Mouse (Mus musculus) liver, embryonic 15.5 days (tissue): ENCODE data around the gene S100a1. TPM values are rescaled to one million over a fixed set of nuclear protein-coding genes. Genes with fewer than 3 reads are reported as not detected.

Source experiments
- ATAC-seq: fragments of 200-750 bp; cut with Nextera tagmentation; 2 replicates; pipeline ENCODE4 v1.8.0; 2017; ENCODE audit warnings: moderate number of reproducible peaks, mild to moderate bottlenecking, moderate library complexity; ENCODE audit not compliant: insufficient read depth
- H3K27ac ChIP-seq: fragments of 300-500 bp; sonication (generic); replicated peaks from 2 replicates; pipeline ENCODE4 v1.5.1; 2015; ENCODE audit warnings: mild to moderate bottlenecking, inconsistent platforms
- H3K27me3 ChIP-seq: fragments of 300-500 bp; sonication (generic); 2 replicates; pipeline ENCODE4 v1.6.1; 2015; ENCODE audit warnings: mild to moderate bottlenecking, inconsistent platforms
- H3K36me3 ChIP-seq: fragments of 300-500 bp; sonication (generic); replicated peaks from 2 replicates; pipeline ENCODE4 v1.6.1; 2015; ENCODE audit warnings: moderate library complexity, mild to moderate bottlenecking, inconsistent platforms
- H3K4me1 ChIP-seq: fragments of 300-500 bp; sonication (generic); replicated peaks from 2 replicates; pipeline ENCODE4 v1.6.1; 2015; ENCODE audit warnings: inconsistent platforms
- H3K4me2 ChIP-seq: fragments of 300-500 bp; sonication (generic); 2 replicates; pipeline ENCODE4 v1.6.1; 2015; ENCODE audit warnings: moderate library complexity, mild to moderate bottlenecking, inconsistent platforms
- H3K4me3 ChIP-seq: fragments of 300-500 bp; sonication (generic); replicated peaks from 2 replicates; pipeline ENCODE4 v1.5.1; 2015; ENCODE audit warnings: mild to moderate bottlenecking, inconsistent platforms
- H3K9ac ChIP-seq: fragments of 300-500 bp; sonication (generic); 2 replicates; pipeline ENCODE4 v1.6.1; 2015; ENCODE audit warnings: moderate library complexity, mild to moderate bottlenecking, inconsistent platforms
- H3K9me3 ChIP-seq: fragments of 300-500 bp; sonication (generic); replicated peaks from 2 replicates; pipeline ENCODE4 v1.6.1; 2016; ENCODE audit warnings: inconsistent platforms
- WGBS: fragments of 180-500 bp; shearing (Covaris S2); methylation state at CpG from one replicate; pipeline ENCODE4 v1.1.7; 2015; ENCODE audit warnings: mixed read lengths; ENCODE audit not compliant: insufficient replicate concordance; 5-methylcytosine and 5-hydroxymethylcytosine counted together
- polyA plus RNA-seq: library from polyadenylated mRNA; unstranded; fragments of >200 nt; fragmentation: Nextera tagmentation; extraction: Ambion mirVana; gene quantifications from 2 replicates; pipeline ENCODE4 v1.2.1, GENCODE M21; 2015

The S100a1 gene
- polyA plus RNA-seq, 1 experiment from 2014 or later, result 24.3 TPM

- peak overlapping the region; percentile 54 for H3K4me3 ChIP-seq
- H3K27ac ChIP-seq, result no peak overlapping the region
- H3K36me3 ChIP-seq, result no peaks in the 10 kb centered on the region
- 19% methylated on average over 37 of the region's 37 CpGs for WGBS
- no peaks in the 10 kb centered on the region for H3K9me3 ChIP-seq
- no peak overlapping the region for H3K9ac ChIP-seq
- H3K27me3 ChIP-seq, result peaks cover 93% of the 10 kb centered on the region
- peaks cover 17% of the 10 kb centered on the region for H3K4me1 ChIP-seq
- peak overlapping the region; percentile 69 for H3K4me2 ChIP-seq
- ATAC-seq, result no peak
Observed at GRCm38 (mm10) chr3:90464552-90465080, 49.6 kb downstream of the S100a1 start.

DNA sequence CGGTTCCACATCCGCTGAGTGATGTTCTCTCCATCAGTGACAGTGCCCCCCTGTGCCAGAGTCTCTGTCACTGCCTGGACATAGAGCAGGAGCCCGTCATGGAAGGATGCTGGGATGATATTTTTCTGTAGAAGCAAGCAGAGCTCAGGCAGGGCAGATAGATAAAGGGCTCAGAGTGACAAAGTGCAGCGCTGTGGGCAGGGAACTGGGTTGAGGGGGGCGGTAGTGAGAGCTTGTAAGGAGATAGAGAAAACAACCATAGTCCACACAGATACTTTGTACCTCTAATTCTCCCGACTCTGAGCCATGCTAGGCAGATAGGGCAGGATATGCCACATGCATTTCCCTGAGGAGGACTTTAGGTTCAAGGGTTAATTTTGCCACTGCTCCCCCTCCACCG, 51.6 kb downstream of the S100a1 start:
- H3K36me3 ChIP-seq, result no peaks in the 10 kb centered on the region
- H3K4me1 ChIP-seq, result peaks cover 17% of the 10 kb centered on the region
- WGBS, result 32% methylated on average over 7 of the region's 7 CpGs
- no peak overlapping the region for H3K4me3 ChIP-seq
- no peaks in the 10 kb centered on the region for H3K9me3 ChIP-seq
- no peak overlapping the region for H3K27ac ChIP-seq
- no peak for ATAC-seq
- no peak overlapping the region for H3K4me2 ChIP-seq
- no peak overlapping the region for H3K9ac ChIP-seq
- peaks cover 84% of the 10 kb centered on the region for H3K27me3 ChIP-seq

- WGBS, result 71% methylated on average over 3 of the region's 3 CpGs
- no peaks in the 10 kb centered on the region for H3K9me3 ChIP-seq
- H3K4me3 ChIP-seq, result no peak overlapping the region
- no peak overlapping the region for H3K27ac ChIP-seq
- H3K9ac ChIP-seq, result no peak overlapping the region
- H3K4me2 ChIP-seq, result no peak overlapping the region
- H3K36me3 ChIP-seq, result no peaks in the 10 kb centered on the region
- no peak for ATAC-seq
- peaks cover 80% of the 10 kb centered on the region for H3K27me3 ChIP-seq
- peaks cover 17% of the 10 kb centered on the region for H3K4me1 ChIP-seq
Observed at GRCm38 (mm10) chr3:90461935-90462334, 52.3 kb downstream of the S100a1 start.

Other genes starting within 250 kb of the S100a1 start
- gene Dennd4b, start 249.2 kb downstream of the S100a1 start, polyA plus RNA-seq, result 2.3 and 2.6 TPM in 2 replicates
- gene Gatad2b, start 221.2 kb downstream of the S100a1 start, polyA plus RNA-seq, result 3.4 and 3.5 TPM in 2 replicates
- 1.5 and 1.7 TPM in 2 replicates for gene Slc27a3, start 124.5 kb downstream of the S100a1 start, polyA plus RNA-seq
- gene Ints3, start 80.8 kb downstream of the S100a1 start, polyA plus RNA-seq, result 9.2 and 9.9 TPM in 2 replicates
- gene Npr1, start 48.5 kb downstream of the S100a1 start, polyA plus RNA-seq, result 3.7 and 4.8 TPM in 2 replicates
- 48.2 and 50.8 TPM in 2 replicates for gene Ilf2, start 38.3 kb downstream of the S100a1 start, polyA plus RNA-seq
- gene Snapin, start 23.4 kb downstream of the S100a1 start, polyA plus RNA-seq, result 16.2 and 17.8 TPM in 2 replicates
- 49.8 and 51.6 TPM in 2 replicates for gene Chtop, start 4.9 kb downstream of the S100a1 start, polyA plus RNA-seq
- gene S100a13, start within 50 bp of the S100a1 start, polyA plus RNA-seq, result 16.1 and 18.9 TPM in 2 replicates
- not detected in 2 replicates for gene S100a14, start 12.5 kb upstream of the S100a1 start, polyA plus RNA-seq
- 32.3 and 34.4 TPM in 2 replicates for gene S100a16, start 22.9 kb upstream of the S100a1 start, polyA plus RNA-seq
- not detected in 2 replicates for gene S100a3, start 46.2 kb upstream of the S100a1 start, polyA plus RNA-seq
- gene S100a2, start 75.9 kb upstream of the S100a1 start, polyA plus RNA-seq, result not detected in 2 replicates
- gene Gm42674, start 87.5 kb upstream of the S100a1 start, polyA plus RNA-seq, result not detected in 2 replicates
- 1.7 and 2.3 TPM in 2 replicates for gene S100a4, start 89.4 kb upstream of the S100a1 start, polyA plus RNA-seq
- gene S100a5, start 94.1 kb upstream of the S100a1 start, polyA plus RNA-seq, result not detected in 2 replicates
- gene S100a6, start 98.5 kb upstream of the S100a1 start, polyA plus RNA-seq, result 14.2 and 15.9 TPM in 2 replicates
- not detected in 2 replicates for gene S100a7a, start 139.6 kb upstream of the S100a1 start, polyA plus RNA-seq
- 1,899 and 2,323 TPM in 2 replicates for gene S100a8, start 154.6 kb upstream of the S100a1 start, polyA plus RNA-seq
- gene S100a9, start 181.3 kb upstream of the S100a1 start, polyA plus RNA-seq, result 1,494 and 1,522 TPM in 2 replicates
- not detected in 2 replicates for gene Pglyrp4, start 212.5 kb upstream of the S100a1 start, polyA plus RNA-seq